Mouse (Mus musculus): ENCODE results near the gene Ptger4. TPM values are rescaled to one million over a fixed set of nuclear protein-coding genes. Genes with fewer than 3 reads are reported as not detected.

The Ptger4 gene
- total and polyA plus RNA-seq, 3 experiments: 3.5 to 5.7 TPM; not detected in 1

- TF ChIP-seq KAT2A (conservative IDR thresholded peaks at IDR 0.05; ENCODE audit: low read depth, low read length) (peak; percentile 89), RCOR1 (IDR thresholded peaks at IDR 0.05; ENCODE audit: low read depth, low read length) (peak; percentile 61; the same call in 1 of the 2 replicates), ZC3H11A (IDR thresholded peaks at IDR 0.05; ENCODE audit: low read depth, low read length) (no peak), MAFK (IDR thresholded peaks at IDR 0.05; ENCODE audit: borderline replicate concordance, low read depth, low read length) (no peak), MXI1 (IDR thresholded peaks at IDR 0.05; ENCODE audit: low read depth, low read length) (peak; percentile 90), GABPA (IDR thresholded peaks at IDR 0.05; ENCODE audit: low read depth, low read length) (no peak), GATA1 (IDR thresholded peaks at IDR 0.05; ENCODE audit: low read depth, low read length) (peak; percentile 75), POLR2AphosphoS5 (IDR thresholded peaks at IDR 0.05; ENCODE audit: borderline replicate concordance, low read depth, low read length) (no peak), POLR2A (IDR thresholded peaks at IDR 0.05; ENCODE audit: control insufficient read depth in 1 of 2, insufficient read depth in 1 of 2, low read depth in 1 of 2, low read length in 2 of 2, poor library complexity in 1 of 2) (peak; percentile 24 to 60; a peak in 2 of 4 replicates), MAZ (IDR thresholded peaks at IDR 0.05; ENCODE audit: low read depth, low read length) (0 out of 2 replicates have a peak, but pooled peaks have one; percentile 44), NRF1 (IDR thresholded peaks at IDR 0.05; ENCODE audit: insufficient read depth, low read depth, low read length, poor library complexity, severe bottlenecking) (no peak), ZKSCAN1 (IDR thresholded peaks at IDR 0.05; ENCODE audit: low read depth, low read length) (no peak), BHLHE40 (IDR thresholded peaks at IDR 0.05; ENCODE audit: borderline replicate concordance, low read depth, low read length) (no peak), MAX (IDR thresholded peaks at IDR 0.05; ENCODE audit: low read length) (peak; percentile 91), MYC (IDR thresholded peaks at IDR 0.05; ENCODE audit: low read depth, low read length) (peak; percentile 90), NELFE (IDR thresholded peaks at IDR 0.05; ENCODE audit: low read depth, low read length) (peak; percentile 67), SIN3A (IDR thresholded peaks at IDR 0.05; ENCODE audit: low read length) (peak; percentile 96), TAL1 (IDR thresholded peaks at IDR 0.05; ENCODE audit: low read length) (no peak), MEF2A (IDR thresholded peaks at IDR 0.05; ENCODE audit: extremely low read depth, insufficient replicate concordance, low read depth, low read length, poor library complexity, severe bottlenecking) (peak; percentile 60; the same call in 1 of the 2 replicates), JUND (IDR thresholded peaks at IDR 0.05; ENCODE audit: low read depth, low read length) (no peak), CHD2 (IDR thresholded peaks at IDR 0.05; ENCODE audit: low read length) (peak; percentile 71), USF1 (IDR thresholded peaks at IDR 0.05; ENCODE audit: low read depth, low read length) (peak; percentile 53; the same call in 1 of the 2 replicates), CHD1 (IDR thresholded peaks at IDR 0.05; ENCODE audit: low read depth, low read length) (no peak; the same call in 1 of the 2 replicates)
Measured at GRCm38 (mm10) chr15:5185366-5186292, 58.4 kb downstream of the Ptger4 start, which contains the start of gene Ttc33 (continued).
